Mouse (Mus musculus) lung, postnatal 0 days (tissue): ENCODE results near the gene Zbtb7b.

ENCODE experiments used
- CTCF ChIP-seq: IDR thresholded peaks from 2 replicates; pipeline ENCODE4 v1.5.1; 2016; ENCODE audit warnings: antibody characterized with exemption, mild to moderate bottlenecking
- EP300 ChIP-seq: IDR thresholded peaks from 2 replicates; pipeline ENCODE4 v1.6.1; 2016; ENCODE audit warnings: antibody characterized with exemption, mild to moderate bottlenecking, control low read depth

DNA sequence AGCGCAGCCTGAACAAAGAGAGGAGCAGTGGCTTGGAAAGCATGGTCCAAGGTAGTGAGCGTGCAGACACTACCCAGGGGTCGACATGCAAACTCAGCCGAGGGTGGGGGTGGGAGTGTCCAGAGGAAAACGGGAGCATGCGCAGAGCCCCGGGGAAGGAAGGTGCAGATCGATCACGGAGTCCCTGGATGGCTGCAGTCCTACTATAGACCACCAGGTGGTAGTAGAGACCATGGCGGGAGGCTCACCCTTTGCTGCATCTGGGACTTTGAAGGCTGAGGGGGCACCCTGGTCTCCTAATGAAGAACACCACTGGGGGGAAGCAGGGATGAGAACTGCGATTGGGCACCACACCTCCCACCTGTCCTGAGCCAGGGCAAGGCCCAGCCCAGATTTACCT, 54.1 kb downstream of the Zbtb7b start:
- TF ChIP-seq CTCF: peak; percentile 95
- TF ChIP-seq EP300: no peak
